Mouse (Mus musculus): Measurements from ENCODE around the gene Tusc2.
"Not testable (repeated sequence)": the region's sequence is repeated elsewhere in the genome, so short reads cannot be mapped to it uniquely, and the experiment has no call there.

Gene Tusc2

GRCm38 (mm10) chr9:107569270-107569669, 6.2 kb downstream of the Tusc2 start:
- no peak for DNase-seq

GRCm38 (mm10) chr9:107570016-107570415, 7.0 kb downstream of the Tusc2 start:
- DNase-seq: no peak

- peak; percentile 83 for DNase-seq
Measured at GRCm38 (mm10) chr9:107570845-107571244, 7.8 kb downstream of the Tusc2 start.

GRCm38 (mm10) chr9:107571534-107572326, 8.7 kb downstream of the Tusc2 start:
- peak; percentile 76 for DNase-seq

- no peak for DNase-seq
Measured at GRCm38 (mm10) chr9:107572327-107572662, 9.2 kb downstream of the Tusc2 start.

GRCm38 (mm10) chr9:107573774-107574173, 10.7 kb downstream of the Tusc2 start:
- DNase-seq: not testable (repeated sequence)

- peak; percentile 12 for DNase-seq
Measured at GRCm38 (mm10) chr9:107575579-107576356, 12.7 kb downstream of the Tusc2 start.

- DNase-seq: peak; percentile 95
Measured at GRCm38 (mm10) chr9:107576357-107577107, 13.5 kb downstream of the Tusc2 start, which contains the start of gene Hyal1. TSS of gene Hyal1 (plus strand) at chr9:107576927.

- DNase-seq: no peak
Measured at GRCm38 (mm10) chr9:107577871-107578270, 14.8 kb downstream of the Tusc2 start.

- no peak for DNase-seq
Measured at GRCm38 (mm10) chr9:107578587-107578986, 15.5 kb downstream of the Tusc2 start, which contains the start of gene Naa80. TSS of gene Naa80 (plus strand) at chr9:107578887.

- no peak for DNase-seq
Measured at GRCm38 (mm10) chr9:107579023-107579900, 16.2 kb downstream of the Tusc2 start.

- DNase-seq: peak; percentile 92
Measured at GRCm38 (mm10) chr9:107580501-107581317, 17.7 kb downstream of the Tusc2 start, which contains the start of gene Hyal3. TSS of gene Hyal3 (plus strand) at chr9:107580818.

GRCm38 (mm10) chr9:107581584-107581983, 18.5 kb downstream of the Tusc2 start:
- no peak for DNase-seq

GRCm38 (mm10) chr9:107582509-107583062, 19.5 kb downstream of the Tusc2 start:
- DNase-seq: no peak

- DNase-seq: no peak
Measured at GRCm38 (mm10) chr9:107583174-107583573, 20.1 kb downstream of the Tusc2 start.

GRCm38 (mm10) chr9:107586504-107586903, 23.4 kb downstream of the Tusc2 start:
- DNase-seq: no peak

GRCm38 (mm10) chr9:107586974-107587832, 24.1 kb downstream of the Tusc2 start, which contains the start of gene Ifrd2:
TSS of gene Ifrd2 (plus strand) at chr9:107587642.
- DNase-seq: peak; percentile 99

- DNase-seq: peak; percentile 69
Measured at GRCm38 (mm10) chr9:107587833-107588639, 25.0 kb downstream of the Tusc2 start.
